Mouse (Mus musculus) hindbrain, postnatal 0 days (tissue): Measurements from ENCODE around the gene Boll. TPM values are rescaled to one million over a fixed set of nuclear protein-coding genes. Genes with fewer than 3 reads are reported as not detected.
"Not testable (repeated sequence)": the region's sequence is repeated elsewhere in the genome, so short reads cannot be mapped to it uniquely, and the experiment has no call there.

Experiments used
- ATAC-seq: fragments of 200-750 bp; cut with Nextera tagmentation; 2 replicates; pipeline ENCODE4 v1.8.0; 2017; ENCODE audit warnings: mild to moderate bottlenecking, moderate TSS enrichment, moderate library complexity
- DNase-seq: peaks from one replicate; pipeline ENCODE4 v3.0.0-alpha.2; 2015; ENCODE audit warnings: low spot score
- H3K27ac ChIP-seq: fragments of 300-500 bp; sonication (generic); 2 replicates; pipeline ENCODE4 v1.5.1; 2014; ENCODE audit warnings: mild to moderate bottlenecking
- H3K27me3 ChIP-seq: fragments of 300-500 bp; sonication (generic); 2 replicates; pipeline ENCODE4 v1.6.1; 2014; ENCODE audit warnings: low read length, mixed read lengths; ENCODE audit not compliant: insufficient read depth
- H3K36me3 ChIP-seq: fragments of 300-500 bp; sonication (generic); 2 replicates; pipeline ENCODE4 v1.6.1; 2014; ENCODE audit warnings: low read length, mixed read lengths; ENCODE audit not compliant: insufficient read depth
- H3K4me1 ChIP-seq: fragments of 300-500 bp; sonication (generic); 2 replicates; pipeline ENCODE4 v1.6.1; 2014; ENCODE audit warnings: antibody characterized with exemption, low read length, mixed read lengths; ENCODE audit not compliant: insufficient read depth
- H3K4me2 ChIP-seq: fragments of 300-500 bp; sonication (generic); 2 replicates; pipeline ENCODE4 v1.6.1; 2014; ENCODE audit warnings: low read depth, mild to moderate bottlenecking, low read length, moderate library complexity, mixed read lengths
- H3K4me3 ChIP-seq: fragments of 300-500 bp; sonication (generic); 2 replicates; pipeline ENCODE4 v1.5.1; 2014; ENCODE audit warnings: low read length
- H3K9ac ChIP-seq: fragments of 300-500 bp; sonication (generic); replicated peaks from 2 replicates; pipeline ENCODE4 v1.6.1; 2014; ENCODE audit warnings: mild to moderate bottlenecking, low read length, moderate library complexity, mixed read lengths
- H3K9me3 ChIP-seq: fragments of 300-500 bp; sonication (generic); 2 replicates; pipeline ENCODE4 v1.6.1; 2016; ENCODE audit warnings: low read length, mixed read lengths
- CTCF ChIP-seq: IDR thresholded peaks from 2 replicates; pipeline ENCODE4 v1.5.1; 2016; ENCODE audit warnings: antibody characterized with exemption, control low read depth, low read depth
- WGBS: fragments of 180-500 bp; shearing (Covaris S2); extraction: QIAGEN DNeasy Blood & Tissue Kit; methylation state at CpG from one replicate; pipeline ENCODE4 v1.1.7; 2014; 5-methylcytosine and 5-hydroxymethylcytosine counted together
- polyA plus RNA-seq: library from polyadenylated mRNA; unstranded; fragments of >200 nt; fragmentation: Nextera tagmentation; extraction: Ambion mirVana; gene quantifications from 2 replicates; pipeline ENCODE4 v1.2.1, GENCODE M21; 2015
- total RNA-seq: library from RNA; depleted of rRNA; stranded (reverse); fragments of >200 nt; gene quantifications from 2 replicates; pipeline ENCODE4 v1.2.3, GENCODE M21; 2014

Gene Boll
- total and polyA plus RNA-seq, 2 experiments from 2014 or later, result 0.49 TPM; not detected in 1

- peak; percentile 64 for DNase-seq
- H3K36me3 ChIP-seq, result no peaks in the 10 kb centered on the region
- H3K27ac ChIP-seq, result no peak overlapping the region
- peaks cover 9% of the 10 kb centered on the region; the same call in 1 of the 2 replicates for H3K27me3 ChIP-seq
- no peak overlapping the region for H3K9ac ChIP-seq
- H3K4me1 ChIP-seq, result no peaks in the 10 kb centered on the region
- peak overlapping the region; percentile 50 for H3K4me3 ChIP-seq
- peak; percentile 29; the same call in 1 of the 2 replicates for TF ChIP-seq CTCF
- no peaks in the 10 kb centered on the region for H3K9me3 ChIP-seq
- H3K4me2 ChIP-seq, result peak overlapping the region; percentile 56
- peak; percentile 92 for ATAC-seq
- 2% methylated on average over 18 of the region's 27 CpGs for WGBS
These were observed 317 bp upstream of the Boll start for GRCm38 (mm10) chr1:55363586-55363985.

GRCm38 (mm10) chr1:55362634-55363033 is 635 bp downstream of the Boll start:
- DNase-seq (no peak), ATAC-seq (peak; percentile 49; the same call in 1 of the 2 replicates)
- Histone ChIP-seq H3K27me3 (peaks cover 9% of the 10 kb centered on the region; the same call in 1 of the 2 replicates), H3K4me1 (no peaks in the 10 kb centered on the region), H3K9me3 (no peaks in the 10 kb centered on the region), H3K9ac (no peak overlapping the region), H3K27ac (no peak overlapping the region), H3K4me3 (peak overlapping the region; percentile 50), H3K4me2 (peak overlapping the region; percentile 56), H3K36me3 (no peaks in the 10 kb centered on the region)
- 54% methylated on average over 48 of the region's 49 CpGs for WGBS
- TF ChIP-seq CTCF, result no peak

GRCm38 (mm10) chr1:55351914-55352313 is 11.4 kb downstream of the Boll start:
- not testable (repeated sequence) for H3K9ac ChIP-seq, H3K9me3 ChIP-seq, DNase-seq, H3K27me3 ChIP-seq, H3K4me3 ChIP-seq, H3K27ac ChIP-seq, H3K36me3 ChIP-seq, H3K4me1 ChIP-seq, H3K4me2 ChIP-seq, ATAC-seq
- 67% methylated on average over 2 of the region's 2 CpGs for WGBS

GRCm38 (mm10) chr1:55325496-55325895 is 37.8 kb downstream of the Boll start:
- WGBS, result 85% methylated on average over 5 of the region's 5 CpGs

GRCm38 (mm10) chr1:55301077-55301476 is 62.2 kb downstream of the Boll start:
- DNase-seq (peak; percentile 58), ATAC-seq (no peak)
- Histone ChIP-seq H3K9ac (no peak overlapping the region), H3K27me3 (no peaks in the 10 kb centered on the region), H3K36me3 (no peaks in the 10 kb centered on the region), H3K4me2 (no peak overlapping the region), H3K9me3 (no peaks in the 10 kb centered on the region), H3K4me1 (no peaks in the 10 kb centered on the region), H3K4me3 (no peak overlapping the region), H3K27ac (no peak overlapping the region)
- TF ChIP-seq CTCF, result peak; percentile 65

More at GRCm38 (mm10) chr1:55325496-55325895, 37.8 kb downstream of the Boll start:
- not testable (repeated sequence) for H3K4me2 ChIP-seq, H3K27me3 ChIP-seq, H3K9ac ChIP-seq, H3K9me3 ChIP-seq, DNase-seq, H3K4me3 ChIP-seq, H3K27ac ChIP-seq, H3K36me3 ChIP-seq, H3K4me1 ChIP-seq, ATAC-seq

- no peaks in the 10 kb centered on the region for H3K4me1 ChIP-seq
- TF ChIP-seq CTCF, result no peak
- no peaks in the 10 kb centered on the region for H3K9me3 ChIP-seq
- H3K27ac ChIP-seq, result no peak overlapping the region
- no peak overlapping the region for H3K4me3 ChIP-seq
- 78% methylated on average over 9 of the region's 9 CpGs for WGBS
- no peaks in the 10 kb centered on the region for H3K27me3 ChIP-seq
- no peaks in the 10 kb centered on the region for H3K36me3 ChIP-seq
- H3K4me2 ChIP-seq, result no peak overlapping the region
- DNase-seq, result no peak
- ATAC-seq, result no peak
- no peak overlapping the region for H3K9ac ChIP-seq
These were observed 84.2 kb downstream of the Boll start for GRCm38 (mm10) chr1:55279081-55279480.

GRCm38 (mm10) chr1:55265447-55265846 is 97.8 kb downstream of the Boll start:
- H3K9ac ChIP-seq, result no peak overlapping the region
- H3K4me2 ChIP-seq, result no peak overlapping the region
- H3K27ac ChIP-seq, result no peak overlapping the region
- H3K4me1 ChIP-seq, result no peaks in the 10 kb centered on the region
- H3K27me3 ChIP-seq, result no peaks in the 10 kb centered on the region
- 64% methylated on average over 2 of the region's 2 CpGs for WGBS
- H3K9me3 ChIP-seq, result no peaks in the 10 kb centered on the region
- no peak overlapping the region for H3K4me3 ChIP-seq
- ATAC-seq (no peak), DNase-seq (no peak)
- TF ChIP-seq CTCF, result peak; percentile 34
- H3K36me3 ChIP-seq, result no peaks in the 10 kb centered on the region
